Mouse (Mus musculus) lung, adult 2 months (tissue): ENCODE results near the gene Map3k14.

Experiments used
- CTCF ChIP-seq: fragments of 200-500 bp; IDR thresholded peaks from 2 replicates; pipeline ENCODE4 v1.5.1; 2011; ENCODE audit warnings: mild to moderate bottlenecking, low read length, control low read depth; ENCODE audit not compliant: insufficient read depth
- POLR2A ChIP-seq: fragments of 200-500 bp; IDR thresholded peaks from 2 replicates; pipeline ENCODE4 v1.6.1; 2011; ENCODE audit warnings: low read depth, mild to moderate bottlenecking, control low read depth, low read length, borderline replicate concordance; ENCODE audit errors: extremely low read depth

GRCm38 (mm10) chr11:103181349-103181748, 85.9 kb downstream of the Map3k14 start:
- TF ChIP-seq POLR2A (no peak), CTCF (no peak)
